Mouse (Mus musculus): ENCODE measurements around the gene Fam118b.
A peak's percentile ranks its signal among the peaks of the same experiment; 100 is the strongest.

Gene Fam118b

GRCm38 (mm10) chr9:35194048-35194447 lies 73.6 kb downstream of the Fam118b start:
- DNase-seq = no peak

DNA sequence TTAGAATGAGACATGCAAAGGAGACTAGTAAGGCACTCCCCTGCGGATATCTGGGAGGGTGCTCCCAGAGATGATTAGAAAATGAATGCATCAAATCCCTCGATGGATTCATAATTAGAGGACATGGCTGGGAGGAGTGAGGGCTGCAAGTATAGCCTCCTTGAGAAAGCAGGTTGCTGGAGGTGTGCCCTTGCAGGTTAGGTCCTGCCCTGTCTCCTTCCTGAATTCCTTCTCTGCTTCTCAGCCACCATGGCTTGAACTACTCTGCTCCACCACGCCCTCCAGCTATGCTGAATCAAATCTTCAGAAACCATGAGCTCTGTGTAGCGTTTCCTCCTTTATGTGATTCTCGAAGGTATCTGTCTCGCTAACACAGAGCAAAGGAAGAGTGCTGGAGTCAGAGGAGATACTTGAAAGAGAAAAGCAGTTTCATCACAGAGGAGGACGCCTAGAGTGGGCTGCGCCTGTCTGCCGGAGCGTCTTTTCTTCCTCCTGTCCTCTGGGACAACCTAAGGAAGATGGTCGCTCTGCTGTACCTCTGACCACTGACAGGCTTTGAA lies 74.5 kb downstream of the Fam118b start:
- no peak for DNase-seq

- peak; percentile 68 for DNase-seq
These were observed 78.9 kb downstream of the Fam118b start for GRCm38 (mm10) chr9:35188700-35189099.

DNA sequence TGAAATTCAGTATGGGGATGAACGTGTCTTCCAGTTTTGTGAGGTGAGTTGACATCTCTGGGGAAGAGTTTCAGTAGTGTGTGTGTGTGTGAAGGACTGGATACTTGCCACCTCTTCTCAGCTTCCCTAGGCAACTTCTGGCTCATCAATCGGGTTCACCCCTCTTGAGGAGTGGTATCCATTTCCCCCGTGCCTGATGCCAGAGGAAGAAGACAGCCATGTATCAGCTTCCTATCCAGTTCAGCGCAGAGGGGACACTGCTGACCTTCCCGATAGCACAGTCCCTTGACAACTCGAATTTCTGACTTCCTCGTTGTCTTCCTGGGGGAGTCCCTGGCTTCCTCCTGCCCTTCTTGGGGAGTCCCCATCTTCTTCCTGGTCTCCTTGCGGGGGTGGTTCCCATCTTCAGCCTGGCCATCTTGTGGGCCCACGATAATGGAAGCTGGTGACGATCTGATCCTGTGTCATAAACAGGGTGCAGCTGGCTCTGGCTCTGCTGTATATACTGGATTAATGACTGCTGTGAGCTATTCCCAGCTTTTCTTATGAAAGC lies 80.2 kb downstream of the Fam118b start:
- DNase-seq = no peak

DNA sequence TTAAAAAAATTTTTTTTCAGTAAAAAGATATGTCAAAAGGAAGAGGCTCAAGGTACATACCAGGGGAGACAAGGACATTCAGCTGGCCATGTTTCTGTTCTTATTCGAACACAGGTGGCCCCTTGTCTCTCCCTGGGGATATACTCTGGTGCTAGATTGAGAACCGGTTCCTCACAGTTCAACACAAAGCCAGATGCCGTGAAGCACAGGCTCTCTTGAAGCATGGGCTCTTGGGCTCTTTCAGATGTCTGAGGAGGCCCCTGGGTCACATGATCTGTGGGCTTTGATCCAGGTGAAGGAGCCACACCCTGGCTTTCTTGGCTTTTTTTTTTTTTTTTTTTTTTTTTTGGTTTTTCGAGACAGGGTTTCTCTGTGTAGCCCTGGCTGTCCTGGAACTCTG lies 81.2 kb downstream of the Fam118b start:
- DNase-seq = no peak

DNA sequence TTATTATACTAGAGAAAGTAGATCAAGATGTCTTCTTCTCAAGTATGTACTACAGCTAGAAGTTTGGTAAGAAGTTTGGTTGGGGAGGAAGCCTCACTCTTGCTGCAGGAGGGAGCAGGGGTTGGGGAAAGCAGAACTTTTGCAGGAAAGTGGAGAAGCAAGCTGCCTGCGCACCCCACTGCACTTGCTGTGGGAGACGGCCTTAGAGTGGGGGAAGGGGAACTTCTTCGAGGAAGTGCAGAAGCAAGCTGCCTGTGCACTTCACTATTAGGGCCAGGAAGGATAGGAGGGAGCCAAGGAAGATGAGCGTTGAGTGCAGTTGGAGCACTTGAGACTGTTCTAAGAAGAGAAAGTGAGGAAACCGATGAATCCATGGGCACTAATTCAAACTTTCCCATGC lies 84.2 kb downstream of the Fam118b start:
- no peak for DNase-seq

DNA sequence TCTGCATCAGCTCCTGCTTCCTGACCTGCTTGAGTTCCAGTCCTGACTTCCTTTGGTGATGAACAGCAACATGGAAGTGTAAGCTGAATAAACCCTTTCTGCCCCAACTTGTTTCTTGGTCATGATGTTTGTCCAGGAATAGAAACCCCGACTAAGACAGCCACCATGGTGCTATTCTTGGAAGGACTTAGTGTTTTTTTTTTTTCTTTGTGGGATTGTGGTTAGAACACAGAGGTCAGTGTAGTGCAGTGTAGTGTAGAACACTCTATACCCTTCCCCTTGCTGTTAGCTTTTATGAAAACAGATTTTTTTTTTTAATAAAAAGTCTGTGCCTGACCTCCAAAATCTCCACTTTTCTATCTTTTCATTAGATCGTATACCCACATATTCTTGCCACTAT lies 84.8 kb downstream of the Fam118b start:
- no peak for DNase-seq

DNA sequence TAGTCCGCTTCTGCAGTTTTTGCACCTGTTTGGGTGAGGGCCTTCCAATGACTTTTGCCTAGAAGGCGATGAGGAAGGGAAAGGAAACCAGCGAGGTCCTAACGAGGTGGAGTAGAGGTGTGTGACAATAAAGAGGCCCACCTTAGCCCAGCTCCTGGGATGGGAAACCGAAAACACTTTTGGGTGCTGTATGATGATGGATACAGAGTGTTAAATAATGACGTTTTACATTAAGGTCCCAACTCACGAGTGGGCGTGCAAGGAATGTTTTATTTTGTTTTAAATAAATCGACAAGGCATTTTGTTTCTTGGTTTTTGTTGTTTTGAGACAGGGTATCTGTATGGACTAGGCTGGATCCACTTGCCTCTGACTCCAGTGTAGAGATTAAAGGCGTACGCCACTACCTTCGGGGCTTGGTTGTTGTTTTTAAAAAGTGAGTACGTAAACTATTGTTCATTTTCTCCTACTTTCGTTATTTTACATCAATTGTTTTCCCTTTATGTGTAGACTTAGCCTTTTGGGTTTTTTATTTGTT lies 91.4 kb downstream of the Fam118b start:
- no peak for DNase-seq

GRCm38 (mm10) chr9:35175251-35176123 lies 92.1 kb downstream of the Fam118b start, which contains the start of gene Dcps:
TSS of gene Dcps (minus strand) at chr9:35176061.
- DNase-seq = peak; percentile 93

GRCm38 (mm10) chr9:35173331-35173730 lies 94.3 kb downstream of the Fam118b start:
- DNase-seq = no peak

DNA sequence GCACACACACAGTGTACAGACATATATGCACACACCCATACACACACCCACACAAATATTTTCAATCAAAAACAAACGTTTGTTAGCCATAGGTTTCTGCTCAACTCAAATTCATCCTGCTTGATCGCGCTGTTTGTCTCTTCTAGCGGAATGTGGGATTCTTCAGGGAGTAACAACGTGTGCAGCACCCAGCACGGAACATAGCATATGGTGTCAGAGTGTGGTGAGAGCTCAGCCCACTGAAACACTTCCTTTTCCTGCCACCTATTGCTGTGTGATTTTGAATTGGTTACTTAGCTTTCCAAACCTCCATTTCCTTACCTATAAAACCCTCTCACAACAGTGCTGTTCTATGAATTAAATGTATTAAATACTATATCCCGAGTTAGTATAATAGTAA lies 97.5 kb downstream of the Fam118b start:
- no peak for DNase-seq

Data from right cerebral cortex, postnatal 4 days (tissue).